Mouse (Mus musculus) cerebellum, postnatal 4 days (tissue): ENCODE measurements around the gene Cfap70.

Source experiments
- DNase-seq, 2 experiments: peaks; one replicate each; pipeline ENCODE4 v3.0.0; 2022; ENCODE audit warnings: low spot score in 2 of 2, mixed read lengths in 1 of 2

Cfap70 gene

DNA sequence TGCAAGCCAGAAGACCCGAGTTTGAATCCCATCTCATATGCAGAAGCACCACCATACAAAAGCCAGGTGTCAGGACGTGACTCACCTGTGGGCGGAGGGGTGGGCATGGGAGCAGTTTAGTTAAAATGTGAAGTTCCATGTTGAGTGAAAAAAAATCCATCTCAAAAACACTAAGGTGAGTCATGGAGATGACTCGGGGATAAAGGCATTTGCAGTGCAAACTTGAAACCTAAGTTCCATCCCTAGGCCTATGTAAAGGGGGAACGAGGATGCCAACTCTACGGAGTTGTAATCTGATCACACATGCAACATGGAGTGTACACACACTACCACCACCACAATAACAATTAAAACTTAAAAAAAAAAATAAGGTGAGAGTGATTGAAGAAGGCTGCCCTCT, 29.0 kb downstream of the Cfap70 start:
- DNase-seq, result no peak

DNA sequence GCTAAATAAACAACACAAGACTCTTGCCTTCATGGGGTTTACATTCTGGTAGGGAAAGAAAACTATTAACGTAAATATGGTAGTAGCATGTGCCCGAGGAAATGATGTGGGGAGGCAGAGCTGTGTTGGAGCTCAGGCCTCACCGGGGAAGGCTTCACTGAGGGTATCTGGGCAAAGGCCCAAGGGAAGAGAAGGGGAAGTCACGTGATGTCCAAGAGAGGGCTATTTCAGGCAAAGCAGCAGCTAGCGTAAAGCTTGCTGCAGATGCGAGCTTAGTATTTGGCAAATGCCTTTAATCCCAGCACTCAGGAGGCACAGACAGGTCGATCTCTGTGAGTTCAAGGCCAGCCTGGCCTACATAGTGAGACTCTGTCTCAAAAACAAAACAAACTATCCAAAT, 29.8 kb downstream of the Cfap70 start:
- DNase-seq, result no peak

DNA sequence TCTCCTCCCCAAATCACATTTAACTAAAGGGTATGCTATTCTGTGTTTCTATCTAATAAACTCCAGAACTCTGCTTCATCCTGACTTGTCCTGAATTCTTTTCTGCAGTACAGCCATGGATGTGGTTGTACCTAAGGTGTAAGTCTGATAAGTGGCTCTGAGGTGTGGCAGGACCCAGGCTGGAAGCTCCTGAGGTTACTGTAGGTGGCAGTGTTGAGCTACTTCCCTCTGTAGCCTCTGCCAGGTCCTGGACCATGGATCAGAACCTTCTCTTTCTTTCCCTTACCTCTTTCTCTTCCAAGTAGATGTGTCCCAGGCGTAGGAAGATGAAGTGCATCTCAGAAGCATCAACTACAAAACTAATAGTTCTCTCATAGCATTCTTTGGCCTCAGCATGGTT, 52.0 kb downstream of the Cfap70 start:
- no peak for DNase-seq

DNA sequence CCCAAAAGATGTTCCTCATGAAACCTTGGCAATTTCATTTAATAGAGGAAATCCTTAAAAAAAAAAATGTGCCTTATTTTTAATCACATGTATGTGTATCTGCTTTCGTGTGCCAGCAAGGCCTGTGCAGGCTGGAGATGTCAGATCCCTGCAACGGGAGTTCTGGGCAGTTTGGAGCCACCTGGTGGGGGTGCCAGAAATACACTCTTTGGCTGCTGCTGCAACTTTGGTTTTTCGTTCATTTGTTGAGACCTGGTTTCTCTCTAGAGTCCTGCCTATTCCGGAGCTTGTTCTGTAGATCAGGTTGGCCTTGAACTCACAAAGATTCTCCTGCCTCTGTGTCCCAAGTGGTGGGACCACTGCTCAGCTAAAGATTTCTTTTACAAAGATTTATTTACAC, 53.2 kb downstream of the Cfap70 start:
- DNase-seq, result no peak

DNA sequence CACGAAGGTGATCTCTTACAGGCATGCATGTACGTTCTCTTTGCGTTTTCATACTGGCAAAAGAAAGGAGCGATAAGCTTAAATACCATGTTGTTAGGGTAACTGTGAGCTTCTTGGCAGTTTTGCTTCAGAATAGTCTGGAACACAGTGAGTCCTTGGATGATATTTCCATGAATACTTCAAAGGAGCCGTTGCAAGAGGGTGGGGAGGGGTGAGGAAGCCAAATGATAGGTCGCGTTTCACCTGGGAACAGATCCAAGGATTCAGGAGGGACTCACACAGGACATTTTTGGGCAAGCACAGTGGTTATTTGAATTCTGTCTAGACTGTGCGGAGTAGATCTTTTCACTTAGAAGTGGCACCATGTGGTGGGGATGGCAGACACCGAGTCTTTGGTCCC, 54.8 kb downstream of the Cfap70 start:
- no peak for DNase-seq

DNA sequence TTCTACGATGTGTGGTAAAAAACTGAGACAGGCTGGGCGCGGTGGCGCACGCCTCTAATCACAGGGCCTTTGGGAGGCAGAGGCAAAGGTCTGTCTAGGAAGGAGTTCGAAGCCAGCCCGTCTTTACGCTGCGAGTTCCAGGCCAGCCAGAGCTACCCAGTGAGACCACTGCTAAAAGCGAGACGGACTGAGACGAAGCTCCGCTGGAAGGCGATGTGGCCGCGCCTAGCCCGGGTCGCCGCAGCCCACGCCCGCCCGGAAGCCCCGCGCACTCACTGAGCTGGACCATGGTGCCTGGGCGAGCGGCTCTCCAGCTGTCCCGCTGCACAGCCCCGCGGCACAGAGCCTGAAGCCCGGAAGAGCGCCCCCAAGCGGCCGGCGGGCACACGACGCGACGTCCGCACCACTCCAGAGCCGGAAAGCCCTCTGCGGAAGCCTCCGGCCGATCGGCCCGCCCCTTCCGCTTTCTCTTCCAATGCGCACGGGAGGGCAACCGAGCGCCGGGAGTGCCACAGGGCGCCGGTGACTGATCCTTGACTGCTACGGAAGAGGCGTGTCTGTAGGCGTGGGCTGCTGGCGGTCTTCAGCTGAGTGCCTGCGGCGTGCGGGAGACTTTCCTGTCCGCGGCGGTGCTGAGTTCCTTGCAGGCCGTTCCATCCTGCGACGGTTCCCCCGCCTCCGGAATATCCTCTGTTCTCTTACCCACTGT, 58.7 kb downstream of the Cfap70 start, which contains the start of gene Mrps16:
Mrps16 (minus strand) TSS at position 430 of the 709 bp plus-strand sequence.
- DNase-seq, result peak; percentile 82 to 93

DNA sequence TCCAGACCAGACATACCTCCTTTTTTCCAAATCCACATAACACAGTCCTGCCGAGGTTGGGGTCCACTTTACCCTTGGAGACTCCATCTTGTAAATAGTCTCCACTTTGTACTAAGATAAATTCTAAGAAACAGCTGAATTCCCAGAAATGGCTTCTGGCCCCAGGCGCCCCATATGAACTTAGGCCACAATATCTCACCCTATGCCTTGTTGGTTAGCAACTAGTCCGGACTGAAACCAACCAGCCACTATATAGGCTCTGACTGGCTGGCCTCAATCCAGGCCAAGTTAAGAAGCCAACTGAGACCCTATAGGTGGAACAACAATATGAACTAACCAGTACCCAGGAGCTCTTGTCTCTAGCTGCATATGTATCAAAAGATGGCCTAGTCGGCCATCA, 59.7 kb downstream of the Cfap70 start:
- no peak for DNase-seq

DNA sequence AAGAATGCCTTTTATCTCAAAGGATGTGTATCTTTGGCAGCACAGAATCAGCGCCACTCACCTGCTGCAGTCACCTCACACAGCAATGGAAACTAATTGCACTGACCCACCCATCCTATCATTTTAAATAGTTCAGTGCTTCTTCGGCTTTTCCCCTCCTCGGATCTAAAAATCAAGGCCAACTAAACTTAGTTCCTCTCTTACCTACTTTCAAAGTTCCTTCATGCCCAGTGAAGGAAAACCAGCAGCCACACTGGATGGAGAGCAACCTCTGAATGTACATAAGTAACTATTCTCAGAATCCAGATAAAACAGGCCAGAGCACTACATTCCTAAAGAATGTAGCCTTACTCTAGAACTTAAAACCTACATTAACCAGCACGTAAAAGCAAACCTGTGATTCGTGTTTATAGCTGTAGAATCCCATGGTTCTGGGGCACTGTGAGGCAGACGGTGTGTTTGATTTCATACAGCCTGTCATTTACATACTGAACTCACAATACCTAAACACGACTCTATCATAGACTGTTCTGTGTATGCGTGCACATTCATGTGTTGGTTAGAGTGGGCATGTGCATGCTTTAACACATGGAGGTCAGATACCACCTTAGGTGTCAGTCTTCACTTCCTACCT, 62.5 kb downstream of the Cfap70 start:
- DNase-seq, result no peak

DNA sequence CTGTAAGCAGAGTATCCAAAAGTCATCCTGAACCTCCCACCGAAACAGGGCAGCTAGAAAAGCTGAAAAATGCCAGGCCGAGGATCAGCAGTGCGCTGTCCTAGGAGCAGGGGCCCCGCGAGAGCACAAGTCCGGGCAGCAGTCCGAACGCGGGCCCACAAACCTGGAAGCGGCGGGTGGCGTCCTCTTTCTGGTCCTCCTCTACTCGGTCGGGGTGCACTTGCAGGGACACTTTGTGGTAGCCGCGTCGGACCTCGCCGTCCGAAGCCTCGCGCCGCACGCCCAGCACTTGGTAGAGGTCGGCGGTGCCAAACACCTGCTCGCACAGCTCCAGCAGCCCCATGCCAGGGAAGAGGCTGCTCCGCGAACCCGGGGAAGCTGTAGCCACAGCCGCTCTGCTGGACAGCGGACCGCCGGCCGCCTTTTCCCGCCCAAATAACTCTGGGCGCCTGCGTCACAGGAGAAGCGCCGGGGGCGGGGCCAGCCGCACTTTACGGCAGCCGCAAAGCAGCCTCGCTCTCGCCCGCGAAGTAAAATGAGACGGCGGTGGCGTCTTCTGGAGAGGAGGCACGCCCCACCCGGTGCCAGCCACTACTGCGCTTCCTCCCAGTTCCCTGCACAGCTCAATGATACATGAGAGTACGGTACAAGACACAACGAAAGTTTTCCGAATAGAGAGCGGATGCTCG, 63.4 kb downstream of the Cfap70 start, which contains the start of gene Dnajc9:
Dnajc9 (minus strand) TSS at position 470 of the 689 bp plus-strand sequence.
- peak; percentile 97 for DNase-seq

DNA sequence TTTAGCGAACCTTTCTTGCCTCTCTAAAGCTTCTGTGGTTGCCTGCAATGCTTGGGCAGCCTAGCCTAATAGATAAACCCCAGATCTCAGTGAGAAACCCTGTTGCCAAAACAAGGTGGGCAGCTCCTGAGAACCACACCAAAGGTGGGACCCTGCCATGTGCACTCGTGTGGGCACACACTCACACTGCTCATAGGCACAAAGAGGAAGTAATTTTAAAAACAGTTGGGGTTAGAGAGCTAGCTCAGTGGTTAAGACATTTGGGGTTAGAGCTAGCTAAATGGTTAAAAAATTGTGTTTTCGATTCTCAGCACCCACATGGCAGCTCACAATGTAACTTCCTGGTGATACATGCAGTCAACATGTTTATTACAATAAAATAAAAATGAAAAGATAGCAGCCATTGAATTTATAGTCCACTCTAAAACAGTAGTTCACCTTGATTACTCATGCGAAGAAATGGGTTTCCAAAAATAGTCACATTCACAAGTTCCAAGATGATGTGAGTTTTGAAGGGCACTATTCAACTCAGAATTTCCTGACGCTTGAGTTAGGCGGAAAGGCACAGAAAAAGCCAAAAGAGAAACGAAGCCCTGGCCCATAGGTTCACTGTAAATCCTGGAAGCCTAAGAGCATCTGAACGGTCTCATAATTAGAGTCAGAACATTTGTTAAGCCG, 72.1 kb downstream of the Cfap70 start:
- DNase-seq, result no peak

DNA sequence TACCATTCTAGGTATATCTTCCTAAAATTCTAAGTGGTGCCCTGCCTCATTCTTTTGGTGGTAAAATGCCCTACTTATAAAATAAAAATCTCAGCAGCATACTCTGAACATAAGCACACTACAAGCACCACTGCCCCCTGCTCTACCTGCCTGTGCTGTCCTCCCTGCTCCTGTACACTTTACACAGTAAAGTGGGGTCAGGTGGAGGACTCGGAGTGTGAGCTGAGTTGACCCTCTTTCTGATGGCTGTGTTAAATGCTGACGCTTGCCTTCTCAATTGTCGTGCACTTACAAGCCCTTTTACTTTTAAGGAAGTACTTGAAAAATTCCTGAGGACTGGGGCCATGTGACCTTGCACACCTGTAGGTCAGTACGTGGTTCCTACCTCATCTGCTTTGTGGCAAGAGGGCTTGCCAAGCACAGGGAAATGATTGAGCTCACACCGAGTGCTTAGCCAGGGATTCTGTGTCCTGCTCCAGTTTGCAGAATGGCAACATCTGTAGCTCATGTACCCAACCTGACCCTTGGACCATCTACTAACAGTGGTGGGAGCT, 72.9 kb downstream of the Cfap70 start:
- DNase-seq, result no peak

DNA sequence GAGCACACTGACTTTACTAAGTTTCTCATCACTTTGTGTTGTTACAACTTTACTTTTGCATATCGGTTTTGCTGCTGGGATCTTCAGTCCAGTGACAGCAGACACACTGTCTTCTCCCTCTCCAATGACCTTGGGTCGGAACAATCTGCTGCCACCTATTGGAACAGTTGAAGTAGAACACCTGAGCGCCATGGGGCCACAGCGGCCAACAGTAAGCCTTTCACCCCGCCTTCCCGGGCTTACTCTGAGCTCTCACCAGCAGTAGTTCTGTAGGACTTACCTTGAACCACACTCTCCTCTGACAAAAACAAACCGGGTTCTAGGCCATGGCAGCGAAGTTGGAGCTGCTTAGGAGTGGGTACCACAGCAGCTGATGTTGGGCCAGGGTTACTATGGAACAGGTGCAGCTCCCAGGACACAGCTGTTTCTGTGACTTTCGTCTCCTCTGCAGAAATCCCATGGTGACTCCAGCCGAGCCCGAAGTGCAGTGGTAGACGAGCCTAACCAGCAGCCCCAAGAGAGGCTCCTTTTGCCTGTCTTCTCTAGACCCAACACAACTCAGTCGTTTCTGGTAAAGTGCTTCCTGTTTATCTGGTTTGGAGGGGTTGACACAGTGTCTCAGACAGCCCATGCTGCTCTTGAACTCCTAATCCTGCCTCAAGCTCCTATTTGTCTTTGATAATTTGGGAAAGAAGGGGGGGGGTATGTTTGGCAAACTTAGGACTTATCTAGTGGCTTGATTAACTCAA, 73.5 kb downstream of the Cfap70 start:
- peak in 1 of 2 experiments; percentile 36 for DNase-seq

DNA sequence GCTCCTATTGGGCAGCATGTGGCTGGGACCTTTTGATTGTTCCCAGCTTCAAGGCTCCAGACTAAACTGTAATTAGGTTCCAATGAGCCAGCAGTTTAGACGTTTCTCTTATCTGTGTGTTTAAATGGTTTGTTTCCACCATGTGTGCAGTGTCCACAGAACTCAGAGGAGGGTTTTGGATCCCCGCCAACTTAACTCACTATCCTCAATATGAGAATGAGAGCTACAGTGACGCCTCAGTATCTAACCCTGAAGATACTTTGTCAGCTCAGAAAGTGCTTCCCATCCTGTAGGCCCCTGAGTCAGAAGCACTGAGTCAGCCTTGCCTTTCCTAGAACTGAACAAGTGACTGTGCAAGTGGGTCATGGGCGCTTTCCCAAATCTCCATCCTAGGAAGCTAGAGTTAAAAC, 74.9 kb downstream of the Cfap70 start:
- DNase-seq, result no peak

DNA sequence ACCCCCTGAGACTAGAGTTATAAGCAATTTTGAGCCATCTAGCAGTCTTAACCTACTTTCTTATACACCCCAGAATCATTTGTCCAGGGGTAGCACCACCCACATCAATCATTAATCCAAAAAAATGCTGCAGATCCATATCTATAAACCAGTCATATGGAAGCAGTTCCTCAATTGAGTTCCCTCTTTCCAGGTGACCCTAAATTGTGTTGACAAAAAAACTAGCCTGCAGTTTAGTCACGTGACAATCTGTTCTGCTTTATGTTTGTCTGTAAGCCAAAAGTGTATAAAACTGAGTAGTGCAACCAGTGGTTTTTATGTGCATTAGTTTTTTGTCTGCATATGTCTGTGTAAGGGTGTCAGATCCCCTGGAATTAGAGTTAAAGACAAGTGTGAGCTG, 80.2 kb downstream of the Cfap70 start:
- DNase-seq, result no peak

DNA sequence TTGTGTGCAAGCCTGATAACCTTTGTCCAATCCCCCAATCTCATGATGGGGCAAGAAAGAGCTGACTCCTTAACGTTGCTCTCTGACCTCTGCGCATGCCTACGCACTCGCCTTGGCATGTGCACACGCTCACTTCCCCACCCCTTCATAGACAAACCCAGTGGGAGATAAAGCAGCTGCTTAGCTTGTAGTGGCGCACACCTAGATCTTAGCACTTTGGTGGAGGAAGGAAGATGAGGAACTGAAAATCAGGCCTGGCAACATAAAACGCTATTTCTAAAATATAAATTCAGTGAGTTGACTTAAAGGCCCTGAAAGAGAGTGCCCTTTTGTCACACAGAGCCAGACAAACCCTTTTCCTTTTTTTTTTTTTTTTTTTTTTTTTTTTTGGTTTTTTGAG, 81.2 kb downstream of the Cfap70 start:
- DNase-seq, result no peak

DNA sequence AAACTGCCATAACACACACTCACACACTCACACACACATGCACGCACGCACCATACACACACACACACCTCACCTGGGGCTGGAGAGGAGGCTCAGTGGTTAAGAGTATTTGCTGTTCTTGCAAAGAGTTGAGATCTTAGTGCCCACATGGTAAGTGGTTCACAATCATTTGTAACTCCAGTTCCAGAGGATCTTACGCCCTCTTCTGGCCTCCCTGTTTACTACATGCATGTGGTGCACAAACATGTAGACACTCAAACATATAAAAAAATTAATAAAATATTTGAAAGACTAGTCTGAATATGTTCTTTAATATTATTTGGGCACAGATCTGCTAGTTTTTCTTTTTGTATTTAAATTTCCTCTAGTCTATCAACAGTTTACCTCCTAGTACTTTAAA, 83.8 kb downstream of the Cfap70 start:
- no peak for DNase-seq

DNA sequence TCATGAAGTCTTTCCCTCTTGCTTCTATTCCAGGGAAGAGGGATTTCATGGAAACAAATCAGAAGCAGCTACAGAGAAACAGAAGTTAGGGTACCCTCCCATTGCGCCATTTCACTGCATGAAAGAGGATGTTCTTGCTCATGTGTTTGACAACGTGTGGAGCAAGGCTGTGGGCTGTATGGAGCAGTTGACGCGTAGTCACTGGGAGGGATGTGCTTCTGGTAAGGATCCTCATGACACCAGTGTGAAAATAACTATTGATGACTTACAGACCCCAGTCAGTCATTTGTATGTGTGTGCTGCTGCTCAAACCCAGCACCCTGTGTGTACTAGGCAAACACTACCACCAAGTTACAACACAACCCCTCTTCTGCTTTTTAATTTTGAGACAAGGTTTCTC, 88.8 kb downstream of the Cfap70 start:
- no peak for DNase-seq

DNA sequence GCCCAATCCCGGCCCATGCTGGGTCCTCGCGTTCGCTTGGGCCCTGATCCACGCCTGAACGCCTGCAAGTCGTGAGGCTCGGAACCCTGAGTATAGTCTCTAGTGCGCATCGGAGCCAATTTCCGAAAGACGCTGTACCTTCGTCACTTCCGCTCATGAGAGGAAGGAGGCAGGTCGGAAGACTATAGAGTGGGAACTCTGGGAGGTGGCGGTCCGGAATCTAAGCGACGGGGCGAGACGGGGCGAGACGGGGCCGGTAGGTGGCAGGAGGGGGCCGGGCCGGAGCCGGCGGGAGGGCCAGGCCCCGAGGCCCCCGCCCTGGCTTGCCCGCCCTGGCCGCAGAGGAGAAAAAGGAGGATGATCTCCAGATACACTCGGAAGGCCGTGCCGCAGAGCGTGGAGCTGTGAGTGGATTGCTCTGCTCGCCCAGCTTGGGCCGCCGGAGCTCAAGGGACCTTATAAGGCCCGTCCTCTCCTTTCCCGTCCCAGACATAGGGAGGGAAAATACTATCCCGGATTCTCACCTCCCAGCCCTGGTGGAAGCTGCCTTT, 104.0 kb downstream of the Cfap70 start, which contains the start of the genes Ecd and Fam149b:
Ecd (minus strand) TSS at position 131 of the 551 bp plus-strand sequence.
Fam149b (plus strand) TSS at position 172 of the 551 bp plus-strand sequence.
- peak; percentile 83 to 91 for DNase-seq

DNA sequence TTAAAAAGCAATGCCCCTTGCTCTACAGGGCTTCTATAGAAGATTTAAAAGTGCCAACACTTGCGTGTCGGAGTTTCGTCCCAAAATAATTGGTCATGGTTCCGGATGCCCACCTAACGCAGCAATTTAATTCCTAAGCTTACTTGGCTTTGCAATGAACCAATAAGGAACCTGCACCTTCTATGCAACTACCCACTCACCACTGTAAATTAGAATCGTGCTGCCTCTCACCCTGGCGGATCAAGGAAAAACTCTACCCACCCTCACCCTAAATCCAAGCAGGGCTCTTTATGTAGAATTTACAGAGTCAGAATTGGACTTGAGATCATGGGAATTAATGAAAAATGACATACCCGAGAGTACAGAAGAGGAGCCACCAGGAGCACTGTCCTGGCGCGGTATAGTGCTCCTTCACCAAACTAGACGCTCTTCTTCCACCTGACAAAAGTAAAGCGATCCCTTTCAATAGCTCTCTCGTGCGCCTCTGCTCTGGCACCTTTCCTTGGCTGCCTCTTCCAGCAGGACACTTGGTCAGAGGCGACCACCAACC, 104.5 kb downstream of the Cfap70 start:
- no peak for DNase-seq

DNA sequence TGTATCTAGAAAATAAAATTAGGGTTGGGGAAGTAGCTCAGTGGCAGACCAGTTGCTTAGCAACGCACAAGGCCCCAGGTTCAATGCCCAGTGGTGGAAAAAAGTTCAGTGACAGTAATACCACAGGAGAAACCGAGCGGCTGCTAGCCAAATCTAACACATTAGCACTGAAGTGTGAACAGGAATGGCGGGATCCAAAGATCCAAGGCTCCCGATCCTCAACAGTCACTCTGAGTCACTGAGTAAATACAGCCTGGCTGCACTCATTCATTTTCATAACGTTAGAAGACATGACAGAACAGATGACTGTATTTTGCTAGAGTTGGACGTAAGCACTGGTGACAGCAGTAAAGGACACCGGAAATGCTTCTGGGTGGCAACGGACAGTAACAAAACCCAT, 106.1 kb downstream of the Cfap70 start:
- DNase-seq, result no peak
